Mouse (Mus musculus) gonadal fat pad, adult 2 months (tissue): ENCODE measurements around the gene Col23a1. TPM values are rescaled to one million over a fixed set of nuclear protein-coding genes. Genes with fewer than 3 reads are reported as not detected.

Experiments
- DNase-seq: peaks from one replicate; pipeline ENCODE4 v3.0.0-alpha.2; 2012; ENCODE audit warnings: low read depth
- polyA plus RNA-seq: library from polyadenylated mRNA; depleted of rRNA; stranded (reverse); fragments of >200 nt; gene quantifications from 2 replicates; pipeline ENCODE4 v1.2.3, GENCODE M21; 2012; rRNA removed

Col23a1 gene
- 8.0 and 9.8 TPM in 2 replicates for polyA plus RNA-seq

DNA sequence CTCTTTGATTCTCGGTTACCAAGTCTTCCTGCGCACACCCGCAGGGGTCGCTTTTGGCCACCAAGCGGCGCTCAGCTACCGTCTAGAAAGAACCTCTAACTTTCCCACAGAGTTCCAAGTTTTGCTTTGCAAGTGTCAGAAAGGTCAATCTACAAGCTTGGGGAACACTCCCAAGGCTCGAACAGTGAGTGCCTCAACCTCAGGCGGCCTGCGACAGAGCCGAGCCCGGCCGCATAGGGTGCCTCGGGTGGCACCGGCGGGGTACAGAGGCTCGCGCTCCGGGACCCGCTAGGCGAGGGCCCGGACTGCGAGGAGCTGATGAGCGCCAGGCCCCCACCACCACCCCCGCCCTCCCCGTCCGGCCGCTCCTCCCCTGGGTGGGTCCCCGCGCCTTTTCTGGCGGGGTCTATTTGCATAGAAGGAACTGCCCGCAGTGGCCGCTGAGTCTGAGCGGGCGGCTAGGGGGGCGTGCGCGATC lies at the start of gene Col23a1:
Col23a1 (plus strand) TSS at position 357 of the 478 bp plus-strand sequence.
- DNase-seq, result no peak

GRCm38 (mm10) chr11:51242897-51243296 lies 46.8 kb upstream of the Col23a1 start:
- DNase-seq, result no peak

- no peak for DNase-seq
Measured at GRCm38 (mm10) chr11:51257006-51257405, 32.7 kb upstream of the Col23a1 start.

GRCm38 (mm10) chr11:51261680-51262219 lies 28.0 kb upstream of the Col23a1 start, which contains the start of gene Clk4:
Clk4 (plus strand) TSS chr11:51261730.
- no peak for DNase-seq

DNA sequence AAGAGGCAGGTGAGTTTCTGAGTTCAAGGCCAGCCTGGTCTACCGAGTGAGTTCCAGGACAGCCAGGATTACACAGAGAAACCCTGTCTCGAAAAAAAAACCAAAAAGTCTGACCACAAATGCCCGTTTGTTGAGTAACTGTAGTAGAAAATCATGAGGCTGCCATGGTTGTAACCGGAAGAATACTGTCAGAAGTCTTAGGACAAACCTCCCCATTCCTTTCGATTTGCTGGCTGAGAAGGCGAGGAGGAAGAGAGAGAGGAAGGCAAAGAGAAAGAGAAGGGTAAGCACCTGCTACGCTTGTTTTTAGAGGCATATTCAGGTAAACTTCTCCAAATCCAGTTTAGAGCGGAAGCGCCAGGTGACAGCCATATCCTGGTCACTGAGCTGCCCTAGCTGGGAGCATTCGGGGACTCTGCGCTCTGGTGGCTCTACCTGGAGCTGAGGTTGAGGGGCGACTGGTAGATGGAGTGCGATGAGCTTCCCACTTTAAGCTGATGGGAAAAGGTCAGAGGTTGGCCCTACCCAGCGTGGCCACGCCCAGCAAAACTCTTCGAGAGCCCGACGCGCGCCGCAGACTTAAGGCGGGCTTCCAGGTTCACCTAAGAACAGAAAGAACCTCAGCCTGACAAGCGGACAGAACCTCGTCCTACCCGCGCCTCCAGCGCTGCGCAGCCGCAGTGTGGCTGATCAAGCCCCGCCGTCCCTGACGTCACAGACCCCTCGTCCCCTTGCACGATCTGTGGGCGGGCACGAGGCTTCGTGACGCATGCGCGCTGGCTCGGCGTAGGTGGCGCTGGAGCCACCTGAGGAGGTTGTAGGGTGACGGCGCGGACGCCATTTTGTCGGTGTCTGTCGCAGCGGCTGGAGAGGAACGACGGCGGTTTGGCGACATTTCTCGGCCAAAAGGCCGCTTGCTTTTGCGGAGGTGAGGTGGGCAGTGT lies 27.1 kb upstream of the Col23a1 start, which contains the start of gene BC049762:
BC049762 (minus strand) TSS at position 705 of the 944 bp plus-strand sequence.
- DNase-seq, result peak; percentile 70

DNA sequence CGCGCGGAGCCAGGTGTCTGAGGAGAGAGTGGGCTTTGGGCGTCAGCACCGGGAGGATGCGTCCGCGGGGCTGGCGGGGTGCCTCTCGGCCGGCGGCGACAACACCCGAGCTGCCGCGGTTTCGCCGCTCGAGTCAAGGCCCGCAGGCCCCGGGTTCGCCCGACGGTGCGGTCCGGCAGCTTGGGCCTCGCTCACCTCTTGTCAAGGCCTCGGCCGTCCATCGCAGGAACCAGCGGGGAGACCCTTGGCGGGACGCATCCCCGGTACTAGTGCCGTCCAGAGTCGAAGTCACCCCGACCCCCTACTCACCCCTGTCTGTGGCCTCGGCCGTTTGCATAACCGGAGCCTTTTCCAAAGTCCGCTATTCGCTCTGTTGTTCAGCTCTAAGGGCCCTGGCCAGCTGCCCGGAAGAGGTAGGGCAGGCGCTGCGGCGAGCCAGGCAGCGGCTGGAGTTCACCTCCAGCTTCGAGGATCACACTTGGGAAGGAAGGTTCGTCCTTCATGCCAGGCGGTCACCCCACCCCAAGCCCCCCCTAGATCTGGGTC lies 26.4 kb upstream of the Col23a1 start:
- no peak for DNase-seq

GRCm38 (mm10) chr11:51264352-51264751 lies 25.4 kb upstream of the Col23a1 start:
- peak; percentile 54 for DNase-seq

GRCm38 (mm10) chr11:51265326-51265725 lies 24.4 kb upstream of the Col23a1 start:
- no peak for DNase-seq

DNA sequence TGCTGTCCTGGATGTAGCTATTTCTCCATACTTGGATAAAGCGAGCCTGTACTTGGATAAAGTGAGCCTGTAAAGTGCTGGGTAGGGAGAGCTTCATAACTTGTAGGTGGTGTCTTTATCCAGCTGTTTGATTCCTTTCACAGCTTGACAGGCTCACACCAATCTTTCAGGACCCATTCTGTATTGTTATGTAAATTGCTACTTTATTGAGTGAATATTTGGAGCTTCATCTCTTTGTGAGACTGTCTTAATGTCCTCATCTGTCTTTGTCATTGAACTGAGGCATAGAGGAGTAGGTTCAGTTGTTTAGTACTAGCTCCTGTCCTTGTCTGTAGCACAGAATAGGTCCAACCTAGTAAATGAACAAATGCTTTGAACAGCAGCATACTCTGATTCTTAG lies 15.3 kb upstream of the Col23a1 start:
- DNase-seq, result no peak

- no peak for DNase-seq
Measured at GRCm38 (mm10) chr11:51290066-51290955, 591 bp downstream of the Col23a1 start.

GRCm38 (mm10) chr11:51293956-51294530 lies 4.3 kb downstream of the Col23a1 start:
- peak; percentile 54 for DNase-seq

DNA sequence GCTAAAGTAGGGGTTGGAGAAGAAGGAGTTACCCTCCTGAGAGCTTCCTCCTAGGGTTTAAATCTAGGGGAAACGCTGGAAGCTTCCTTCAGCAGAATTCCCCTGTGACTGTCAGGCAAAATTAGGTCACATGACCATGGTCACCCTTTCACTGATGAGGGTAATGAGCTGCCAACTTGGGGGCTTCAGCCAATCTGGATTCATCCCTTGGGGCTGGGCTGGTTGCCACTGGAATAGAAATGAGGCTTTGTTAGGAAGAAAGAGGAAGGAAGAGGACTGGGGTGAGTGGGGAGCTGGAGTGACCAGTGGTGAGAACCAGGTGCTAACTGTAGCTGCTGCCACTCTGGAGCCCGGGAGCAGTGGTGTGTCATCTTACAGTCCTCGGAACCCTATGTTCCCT lies 6.0 kb downstream of the Col23a1 start:
- DNase-seq, result no peak

DNA sequence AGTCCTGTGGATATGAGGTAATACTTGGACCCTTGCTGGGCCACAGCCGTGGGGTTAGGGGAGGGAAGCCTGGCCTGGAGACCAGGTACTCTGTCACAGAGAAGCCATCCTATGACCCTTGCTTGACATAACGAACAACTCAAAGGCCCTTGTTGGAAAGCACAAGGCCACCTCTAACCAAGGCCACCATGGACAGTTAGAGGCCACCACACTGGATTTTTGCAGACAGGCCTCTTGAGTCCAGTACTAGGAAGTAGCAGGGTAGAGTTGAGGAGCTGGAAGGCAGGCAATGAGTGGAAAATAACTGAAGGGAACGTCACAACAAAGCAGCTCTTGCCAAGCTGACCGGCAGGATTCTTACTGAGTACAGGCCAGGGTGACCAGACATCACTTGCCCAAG lies 9.0 kb downstream of the Col23a1 start:
- DNase-seq, result no peak

GRCm38 (mm10) chr11:51302396-51302795 lies 12.7 kb downstream of the Col23a1 start:
- DNase-seq, result no peak

DNA sequence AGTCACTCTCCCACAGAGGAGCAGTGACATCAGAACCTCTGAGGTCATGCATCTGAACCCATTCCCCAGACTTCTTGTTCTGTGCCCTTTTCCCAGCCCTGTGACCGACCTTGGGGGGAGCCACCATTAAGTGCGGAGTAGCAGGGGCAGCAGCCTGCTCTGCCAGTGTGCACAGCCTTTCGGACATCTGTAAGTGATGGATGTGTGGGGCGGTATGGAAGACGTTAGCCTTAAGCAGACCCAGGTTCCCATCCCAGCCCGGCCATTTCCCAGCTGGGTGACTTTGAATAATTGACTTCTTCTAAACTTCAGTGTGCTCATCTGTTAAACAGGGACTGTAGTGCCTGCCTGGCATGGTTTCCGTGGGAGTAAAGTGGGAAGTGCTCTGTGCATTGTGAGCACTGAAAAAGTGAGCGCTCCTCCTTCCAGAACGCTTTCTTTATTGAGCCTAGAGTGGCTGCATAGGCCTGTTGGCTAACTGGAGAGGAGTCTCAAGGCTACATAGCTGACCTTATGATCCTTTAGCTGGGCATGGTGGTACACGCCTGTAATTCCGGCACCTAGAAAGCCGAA lies 14.3 kb downstream of the Col23a1 start:
- no peak for DNase-seq

- DNase-seq, result no peak
Measured at GRCm38 (mm10) chr11:51308306-51308705, 18.6 kb downstream of the Col23a1 start.

DNA sequence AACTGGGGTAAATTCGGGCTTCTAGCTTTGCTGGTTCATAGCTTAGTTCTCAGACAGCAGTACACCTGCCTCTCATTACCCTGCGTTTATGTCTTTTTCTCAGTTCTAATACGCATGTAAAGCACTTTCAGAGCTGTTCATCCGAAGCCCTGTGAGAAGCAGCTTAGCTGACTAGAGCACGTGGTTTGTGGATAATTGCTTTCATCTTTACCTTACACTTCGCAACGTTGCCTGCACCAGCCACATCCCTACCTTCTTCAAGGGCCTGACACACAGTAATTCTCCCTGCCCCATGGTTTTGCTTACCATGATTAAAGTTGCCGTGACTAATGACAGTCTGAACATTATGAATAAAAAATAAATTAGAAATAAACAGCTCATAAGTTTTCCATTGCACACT lies 22.1 kb downstream of the Col23a1 start:
- no peak for DNase-seq

DNA sequence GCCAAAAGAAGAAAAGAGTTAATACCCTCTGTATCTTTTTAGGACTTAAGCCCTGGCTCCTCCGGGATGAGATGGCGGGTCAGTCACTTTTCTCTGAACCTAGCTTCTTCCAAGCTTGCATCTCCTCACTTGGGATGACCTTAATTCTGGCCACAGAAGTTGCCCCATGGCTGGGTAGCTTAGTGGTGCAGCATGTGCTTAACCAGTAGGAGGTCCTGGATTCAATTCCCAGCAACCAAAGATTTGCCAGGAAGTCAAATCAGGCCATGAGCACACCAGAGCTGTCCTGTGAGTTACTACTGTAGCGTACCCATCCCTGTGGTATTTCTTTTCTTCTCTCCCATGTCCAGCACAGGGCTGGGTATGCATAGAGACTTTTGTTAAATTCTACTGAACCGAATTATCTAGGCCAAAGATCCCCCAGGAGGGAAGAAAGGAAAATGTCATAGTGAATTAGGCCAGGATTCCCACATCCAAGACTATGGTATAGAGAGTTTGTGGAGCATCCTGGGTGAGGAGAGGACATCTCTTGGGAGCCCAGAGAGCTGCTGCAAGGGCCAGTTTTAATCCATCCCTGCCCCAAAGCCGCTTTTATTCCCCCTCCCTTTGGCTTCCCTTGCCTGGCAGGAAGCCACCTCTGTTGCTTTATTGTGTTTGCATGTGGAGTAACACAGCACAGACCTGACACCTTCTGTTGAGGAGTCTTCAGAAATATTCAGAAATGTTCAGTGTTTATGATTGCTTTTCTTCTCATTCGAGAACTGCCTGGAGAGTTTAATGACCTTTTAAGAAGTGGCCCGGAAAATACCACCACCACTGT lies 26.5 kb downstream of the Col23a1 start:
- no peak for DNase-seq

DNA sequence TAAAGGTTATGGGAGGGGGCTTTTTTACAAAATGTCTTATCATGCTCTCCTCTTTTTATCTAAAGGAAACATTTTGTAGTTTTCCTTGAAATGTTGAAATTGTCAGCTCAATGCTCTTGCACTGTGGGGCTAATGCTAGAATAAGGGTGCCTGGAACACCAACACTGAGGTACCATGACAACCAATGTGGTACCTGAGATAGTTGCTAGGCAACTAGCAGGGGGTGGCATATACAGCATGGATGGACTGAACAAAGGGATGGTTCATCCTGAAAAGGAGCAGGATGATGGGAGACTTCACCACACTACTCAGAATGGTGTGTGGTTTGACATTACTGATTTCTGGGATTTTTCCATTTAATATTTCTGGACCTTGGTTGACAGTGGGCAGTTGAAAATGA lies 30.9 kb downstream of the Col23a1 start:
- no peak for DNase-seq

GRCm38 (mm10) chr11:51326908-51327307 lies 37.2 kb downstream of the Col23a1 start:
- DNase-seq, result no peak
